Mouse (Mus musculus): Measurements from ENCODE around the gene Kifc5b.

GRCm38 (mm10) chr17:26941031-26941789 is 24.3 kb downstream of the Kifc5b start, which contains the start of gene Syngap1:
- TF ChIP-seq POLR2A (IDR thresholded peaks at IDR 0.05; ENCODE audit: insufficient read length, low read depth) (no peak), USF1 (IDR thresholded peaks at IDR 0.05; ENCODE audit: low read depth) (no peak), TCF12 (IDR thresholded peaks at IDR 0.05; ENCODE audit: insufficient read depth, poor library complexity, severe bottlenecking) (no peak), POLR2AphosphoS2 (IDR thresholded peaks at IDR 0.05; ENCODE audit: insufficient read length, low read depth) (no peak), MAX (IDR thresholded peaks at IDR 0.05; ENCODE audit: low read depth) (no peak), MYOG (IDR thresholded peaks at IDR 0.05; ENCODE audit: control insufficient read depth in 1 of 3, insufficient read depth in 1 of 3, insufficient read length in 2 of 3, low read depth in 2 of 3) (no peak), MYOD1 (IDR thresholded peaks at IDR 0.05; ENCODE audit: control insufficient read depth in 1 of 3, insufficient read length in 2 of 3, low read depth in 2 of 3) (no peak), SRF (IDR thresholded peaks at IDR 0.05; ENCODE audit: control insufficient read depth, insufficient read length, low read depth) (no peak), CEBPB (IDR thresholded peaks at IDR 0.05; ENCODE audit: insufficient read depth, poor library complexity, severe bottlenecking) (no peak)
